In genomic region chr8:49035519-49035918, GRCm38 (mm10) we compare ENCODE assay signal across 8 mouse cellular contexts.
DNase-seq lines count a peak whose midpoint lies in the region; ATAC-seq lines count a peak whose summit lies in the region.

No protein-coding gene starts in this region.

- no peaks in the 10 kb centered on the region for H3K4me1 ChIP-seq in kidney, embryonic 14.5 days (ENCODE audit: control insufficient read depth, insufficient read depth, low read length)

- H3K27ac ChIP-seq in kidney, embryonic 14.5 days (ENCODE audit: low read depth, low read length): no peak overlapping the region

- 0 out of 2 replicates have a peak, but pooled peaks cover 2% of the 10 kb centered on the region for H3K9me3 ChIP-seq in kidney, embryonic 14.5 days (ENCODE audit: control insufficient read depth, low read length)

- DNase-seq in kidney, adult 11 months: peak; percentile 5
- DNase-seq in adrenal gland, postnatal 10 days: peak; percentile 33
- peak; percentile 69 for DNase-seq in forelimb bud, embryonic 11.5 days (ENCODE audit: low read depth, low spot score)
- peak; percentile 16 to 43 for DNase-seq in layer of hippocampus, postnatal 10 days (ENCODE audit: low spot score in 2 of 2)
- DNase-seq in retina, postnatal 1 day: peak; percentile 45
- DNase-seq in cerebellum, adult 9-10 months: no peak
- no peak for DNase-seq in thymus, postnatal 10 days (ENCODE audit: low spot score in 2 of 2)

- WGBS in kidney, embryonic 14.5 days: 26% methylated on average over 8 of the region's 8 CpGs

- no peak overlapping the region for H3K9ac ChIP-seq in kidney, embryonic 14.5 days (ENCODE audit: low read depth, low read length)

- no peak overlapping the region for H3K4me3 ChIP-seq in kidney, embryonic 14.5 days (ENCODE audit: low read length)

- H3K27me3 ChIP-seq in kidney, embryonic 14.5 days (ENCODE audit: control insufficient read depth, insufficient read depth, low read length): no peaks in the 10 kb centered on the region

- no peaks in the 10 kb centered on the region for H3K36me3 ChIP-seq in kidney, embryonic 14.5 days (ENCODE audit: control insufficient read depth, insufficient read depth, low read length)

- H3K4me2 ChIP-seq in kidney, embryonic 14.5 days (replicated peaks; ENCODE audit: low read depth, low read length): no peak overlapping the region

- no peak for ATAC-seq in kidney, embryonic 14.5 days (ENCODE audit: low FRiP score, low TSS enrichment)

Comparison
In these comparisons a context has a peak if more than half of its experiments do, and no peak if none do; other contexts are left out.
1. DNase-seq: peak in kidney, adult 11 months (single experiment), adrenal gland, postnatal 10 days (single experiment), forelimb bud, embryonic 11.5 days (single experiment), layer of hippocampus, postnatal 10 days (2 of 2) and retina, postnatal 1 day (single experiment); none in cerebellum, adult 9-10 months (single experiment) and thymus, postnatal 10 days (0 of 2).